Mouse (Mus musculus) heart, embryonic 12.5 days (tissue): ENCODE results near the gene Pik3cg. TPM values are rescaled to one million over a fixed set of nuclear protein-coding genes. Genes with fewer than 3 reads are reported as not detected.

ENCODE experiments used
- ATAC-seq: fragments of 200-750 bp; cut with Nextera tagmentation; 2 replicates; pipeline ENCODE4 v1.8.0; 2017; ENCODE audit warnings: moderate TSS enrichment, moderate library complexity; ENCODE audit not compliant: insufficient number of reproducible peaks, low FRiP score
- H3K27ac ChIP-seq: fragments of 300-500 bp; sonication (generic); 2 replicates; pipeline ENCODE4 v1.5.1; 2016; ENCODE audit warnings: mild to moderate bottlenecking, moderate library complexity; ENCODE audit not compliant: poor library complexity, severe bottlenecking
- H3K27me3 ChIP-seq: fragments of 300-500 bp; sonication (generic); replicated peaks from 2 replicates; pipeline ENCODE4 v1.6.1; 2016; ENCODE audit warnings: mild to moderate bottlenecking, moderate library complexity
- H3K36me3 ChIP-seq: fragments of 300-500 bp; sonication (generic); 2 replicates; pipeline ENCODE4 v1.6.1; 2016; ENCODE audit warnings: mild to moderate bottlenecking, moderate library complexity
- H3K4me1 ChIP-seq: fragments of 300-500 bp; sonication (generic); replicated peaks from 2 replicates; pipeline ENCODE4 v1.6.1; 2016; ENCODE audit warnings: mild to moderate bottlenecking
- H3K4me2 ChIP-seq: fragments of 300-500 bp; sonication (generic); 2 replicates; pipeline ENCODE4 v1.6.1; 2016; ENCODE audit warnings: mild to moderate bottlenecking, moderate library complexity
- H3K4me3 ChIP-seq: fragments of 300-500 bp; sonication (generic); 2 replicates; pipeline ENCODE4 v1.5.1; 2016; ENCODE audit warnings: mild to moderate bottlenecking
- H3K9ac ChIP-seq: fragments of 300-500 bp; sonication (generic); 2 replicates; pipeline ENCODE4 v1.6.1; 2016; ENCODE audit warnings: mild to moderate bottlenecking, moderate library complexity
- H3K9me3 ChIP-seq: fragments of 300-500 bp; sonication (generic); replicated peaks from 2 replicates; pipeline ENCODE4 v1.6.1; 2016; ENCODE audit warnings: mild to moderate bottlenecking, moderate library complexity
- WGBS: fragments of 180-500 bp; shearing (Covaris S2); methylation state at CpG from one replicate; pipeline ENCODE4 v1.1.7; 2016; 5-methylcytosine and 5-hydroxymethylcytosine counted together
- polyA plus RNA-seq: library from polyadenylated mRNA; unstranded; fragments of >200 nt; fragmentation: Nextera tagmentation; extraction: Ambion mirVana; gene quantifications from 2 replicates; pipeline ENCODE4 v1.2.1, GENCODE M21; 2016

Pik3cg gene
- polyA plus RNA-seq, 1 experiment from 2014 or later, result 1.6 TPM

GRCm38 (mm10) chr12:32182632-32183419 is 25.6 kb downstream of the Pik3cg start:
- Histone ChIP-seq H3K27me3 (no peaks in the 10 kb centered on the region), H3K27ac (no peak overlapping the region), H3K4me1 (no peaks in the 10 kb centered on the region), H3K4me3 (no peak overlapping the region), H3K4me2 (no peak overlapping the region), H3K9me3 (no peaks in the 10 kb centered on the region), H3K9ac (no peak overlapping the region), H3K36me3 (no peaks in the 10 kb centered on the region)
- WGBS, result 86% methylated on average over 15 of the region's 15 CpGs
- no peak for ATAC-seq

- no peak overlapping the region for H3K4me3 ChIP-seq
- no peaks in the 10 kb centered on the region for H3K36me3 ChIP-seq
- no peak overlapping the region for H3K4me2 ChIP-seq
- no peak overlapping the region for H3K9ac ChIP-seq
- no peak overlapping the region for H3K27ac ChIP-seq
- 57% methylated on average over 4 of the region's 4 CpGs for WGBS
- no peaks in the 10 kb centered on the region for H3K27me3 ChIP-seq
- H3K9me3 ChIP-seq, result no peaks in the 10 kb centered on the region
- no peaks in the 10 kb centered on the region; the same call in 1 of the 2 replicates for H3K4me1 ChIP-seq
- no peak for ATAC-seq
Measured at GRCm38 (mm10) chr12:32181885-32182284, 26.6 kb downstream of the Pik3cg start.

GRCm38 (mm10) chr12:32174437-32174836 is 34.0 kb downstream of the Pik3cg start:
- Histone ChIP-seq H3K36me3 (no peaks in the 10 kb centered on the region), H3K9ac (no peak overlapping the region), H3K27me3 (no peaks in the 10 kb centered on the region), H3K27ac (no peak overlapping the region), H3K4me2 (no peak overlapping the region), H3K4me1 (no peaks in the 10 kb centered on the region; the same call in 1 of the 2 replicates), H3K4me3 (no peak overlapping the region), H3K9me3 (no peaks in the 10 kb centered on the region)
- ATAC-seq, result no peak
- 84% methylated on average over 6 of the region's 6 CpGs for WGBS

GRCm38 (mm10) chr12:32172826-32173225 is 35.6 kb downstream of the Pik3cg start:
- no peak overlapping the region for H3K27ac ChIP-seq
- 83% methylated on average over 7 of the region's 7 CpGs for WGBS
- no peaks in the 10 kb centered on the region; the same call in 1 of the 2 replicates for H3K4me1 ChIP-seq
- no peak overlapping the region for H3K4me2 ChIP-seq
- no peak overlapping the region for H3K4me3 ChIP-seq
- H3K36me3 ChIP-seq, result no peaks in the 10 kb centered on the region
- H3K27me3 ChIP-seq, result peaks cover 7% of the 10 kb centered on the region; the same call in 1 of the 2 replicates
- no peaks in the 10 kb centered on the region for H3K9me3 ChIP-seq
- no peak for ATAC-seq
- H3K9ac ChIP-seq, result no peak overlapping the region

- Histone ChIP-seq H3K9ac (no peak overlapping the region), H3K4me3 (no peak overlapping the region), H3K27me3 (peaks cover 7% of the 10 kb centered on the region; the same call in 1 of the 2 replicates), H3K4me1 (no peaks in the 10 kb centered on the region), H3K36me3 (no peaks in the 10 kb centered on the region), H3K9me3 (no peaks in the 10 kb centered on the region), H3K27ac (no peak overlapping the region), H3K4me2 (no peak overlapping the region)
- WGBS, result 21% methylated on average over 5 of the region's 5 CpGs
- no peak for ATAC-seq
Measured at GRCm38 (mm10) chr12:32169164-32169563, 39.3 kb downstream of the Pik3cg start.

- Histone ChIP-seq H3K36me3 (no peaks in the 10 kb centered on the region), H3K4me2 (no peak overlapping the region), H3K27ac (no peak overlapping the region), H3K4me3 (no peak overlapping the region), H3K9me3 (no peaks in the 10 kb centered on the region), H3K27me3 (peaks cover 7% of the 10 kb centered on the region; the same call in 1 of the 2 replicates), H3K4me1 (no peaks in the 10 kb centered on the region), H3K9ac (no peak overlapping the region)
- 25% methylated on average over 3 of the region's 3 CpGs for WGBS
- ATAC-seq, result no peak
Measured at GRCm38 (mm10) chr12:32168751-32169150, 39.7 kb downstream of the Pik3cg start.

- Histone ChIP-seq H3K4me1 (no peaks in the 10 kb centered on the region), H3K4me3 (no peak overlapping the region), H3K9ac (no peak overlapping the region), H3K27ac (no peak overlapping the region), H3K9me3 (no peaks in the 10 kb centered on the region), H3K27me3 (no peaks in the 10 kb centered on the region; the same call in 1 of the 2 replicates), H3K36me3 (no peaks in the 10 kb centered on the region), H3K4me2 (no peak overlapping the region)
- no peak for ATAC-seq
- WGBS, result 66% methylated on average over 2 of the region's 2 CpGs
Measured at GRCm38 (mm10) chr12:32163706-32164105, 44.8 kb downstream of the Pik3cg start.

- H3K4me2 ChIP-seq, result no peak overlapping the region
- H3K4me3 ChIP-seq, result no peak overlapping the region
- 71% methylated on average over 5 of the region's 5 CpGs for WGBS
- no peaks in the 10 kb centered on the region for H3K27me3 ChIP-seq
- no peaks in the 10 kb centered on the region for H3K9me3 ChIP-seq
- no peaks in the 10 kb centered on the region for H3K4me1 ChIP-seq
- H3K9ac ChIP-seq, result no peak overlapping the region
- no peaks in the 10 kb centered on the region for H3K36me3 ChIP-seq
- no peak for ATAC-seq
- H3K27ac ChIP-seq, result no peak overlapping the region
Measured at GRCm38 (mm10) chr12:32158757-32159156, 49.7 kb downstream of the Pik3cg start.

- Histone ChIP-seq H3K4me2 (no peak overlapping the region), H3K4me1 (peaks cover 8% of the 10 kb centered on the region), H3K27ac (no peak overlapping the region), H3K27me3 (no peaks in the 10 kb centered on the region), H3K9ac (no peak overlapping the region), H3K4me3 (no peak overlapping the region), H3K9me3 (0 out of 2 replicates have a peak, but pooled peaks cover 3% of the 10 kb centered on the region), H3K36me3 (no peaks in the 10 kb centered on the region)
- WGBS, result 78% methylated on average over 7 of the region's 7 CpGs
- ATAC-seq, result no peak
Measured at GRCm38 (mm10) chr12:32146606-32147005, 61.9 kb downstream of the Pik3cg start.

- H3K9ac ChIP-seq, result no peak overlapping the region
- ATAC-seq, result no peak
- peaks cover 8% of the 10 kb centered on the region for H3K4me1 ChIP-seq
- no peaks in the 10 kb centered on the region for H3K27me3 ChIP-seq
- 78% methylated on average over 4 of the region's 4 CpGs for WGBS
- H3K4me2 ChIP-seq, result no peak overlapping the region
- H3K9me3 ChIP-seq, result 0 out of 2 replicates have a peak, but pooled peaks cover 3% of the 10 kb centered on the region
- no peak overlapping the region for H3K4me3 ChIP-seq
- H3K27ac ChIP-seq, result no peak overlapping the region
- H3K36me3 ChIP-seq, result no peaks in the 10 kb centered on the region
Measured at GRCm38 (mm10) chr12:32145651-32146050, 62.8 kb downstream of the Pik3cg start.

GRCm38 (mm10) chr12:32144513-32144912 is 63.9 kb downstream of the Pik3cg start:
- H3K4me3 ChIP-seq, result no peak overlapping the region
- 2% methylated on average over 5 of the region's 5 CpGs for WGBS
- H3K27ac ChIP-seq, result no peak overlapping the region
- H3K9ac ChIP-seq, result no peak overlapping the region
- H3K4me1 ChIP-seq, result peaks cover 8% of the 10 kb centered on the region
- H3K36me3 ChIP-seq, result no peaks in the 10 kb centered on the region
- H3K4me2 ChIP-seq, result no peak overlapping the region
- peak; percentile 55; the same call in 1 of the 2 replicates for ATAC-seq
- no peaks in the 10 kb centered on the region for H3K27me3 ChIP-seq
- H3K9me3 ChIP-seq, result 0 out of 2 replicates have a peak, but pooled peaks cover 3% of the 10 kb centered on the region
